Mouse (Mus musculus): ENCODE measurements at regions not wholly inside any gene's neighbourhood (a gene's known extent, or its start where the extent isn't known, plus 50 kb on each side); places are given as distances from the start of the nearest gene placed in this dataset.

- TF ChIP-seq POLR2A (IDR thresholded peaks at IDR 0.05; ENCODE audit: low read depth, low read length) = no peak
- peak; percentile 54; the same call in 1 of the 2 replicates for TF ChIP-seq CTCF (IDR thresholded peaks at IDR 0.05; ENCODE audit: borderline replicate concordance, insufficient read depth, low read length)
Measured at GRCm38 (mm10) chr14:67993142-67993541, 1301.0 kb downstream of the Synb start.
